Mouse (Mus musculus) lung, postnatal 14 days (tissue): ENCODE measurements at regions not wholly inside any gene's neighbourhood (a gene's known extent, or its start where the extent isn't known, plus 50 kb on each side); places are given as distances from the start of the nearest gene placed in this dataset.

Source experiments
- DNase-seq: peaks from one replicate; pipeline ENCODE4 v3.0.0; 2021

DNA sequence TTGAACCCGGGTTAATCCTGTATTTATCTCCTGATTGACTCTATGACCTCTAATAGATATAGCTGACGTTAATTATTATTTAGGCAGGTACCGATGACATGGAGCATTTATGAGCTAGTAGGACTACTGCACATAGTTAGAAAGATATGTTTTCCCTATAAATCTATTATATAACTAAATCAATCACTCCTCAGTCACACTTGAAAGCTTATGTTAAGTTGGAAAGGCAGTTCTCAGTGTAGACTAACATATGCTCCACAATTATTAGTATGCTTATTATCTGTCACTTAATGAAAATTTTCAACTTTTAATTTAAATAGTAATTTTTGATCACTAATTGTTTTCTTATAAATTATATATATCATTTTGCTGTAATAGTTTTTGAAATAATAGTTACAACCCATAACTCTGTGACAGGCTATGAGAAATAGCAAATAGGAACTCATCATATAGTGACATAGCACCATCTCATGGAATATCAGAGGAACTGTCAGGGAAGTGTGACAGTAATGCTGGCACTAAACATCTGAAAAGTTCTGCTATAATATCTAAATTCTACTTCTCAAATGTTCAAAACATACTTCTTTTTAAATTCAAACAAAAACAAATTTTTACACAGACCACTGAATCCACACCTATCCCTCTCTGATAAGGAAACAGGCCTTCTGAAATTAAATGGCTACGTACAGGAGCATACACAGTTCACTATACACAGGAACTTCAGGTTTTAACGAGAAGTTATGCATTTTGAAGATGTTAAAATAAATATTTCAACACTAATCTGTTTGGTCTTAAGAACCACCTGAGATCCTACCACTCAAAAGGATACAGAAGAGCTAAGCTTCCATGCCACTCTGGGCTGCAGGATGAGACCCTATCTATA is 75.3 kb upstream of the Map2 start:
- DNase-seq, result no peak

DNA sequence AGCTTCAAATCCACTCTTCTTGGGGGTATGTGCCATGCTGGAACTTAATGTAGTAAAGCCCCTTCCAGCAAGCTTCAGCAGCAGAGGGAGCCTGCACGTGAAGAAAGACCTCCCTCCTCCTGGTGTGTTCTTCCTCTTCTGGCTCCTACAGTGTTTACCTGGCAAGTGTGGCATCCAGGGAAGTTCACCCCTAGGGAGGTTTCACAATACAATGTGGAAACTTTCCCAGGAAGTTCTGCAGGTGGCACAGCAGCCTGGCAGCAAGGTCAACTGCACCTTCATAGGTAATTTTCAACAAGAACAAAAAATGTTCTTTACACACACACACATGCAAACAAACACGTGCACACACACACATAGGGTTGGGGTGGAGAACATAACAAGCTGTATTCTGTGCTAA is 73.7 kb upstream of the Map2 start:
- DNase-seq, result peak; percentile 5

GRCm38 (mm10) chr1:66104493-66104892 is 70.6 kb upstream of the Map2 start:
- DNase-seq, result no peak

DNA sequence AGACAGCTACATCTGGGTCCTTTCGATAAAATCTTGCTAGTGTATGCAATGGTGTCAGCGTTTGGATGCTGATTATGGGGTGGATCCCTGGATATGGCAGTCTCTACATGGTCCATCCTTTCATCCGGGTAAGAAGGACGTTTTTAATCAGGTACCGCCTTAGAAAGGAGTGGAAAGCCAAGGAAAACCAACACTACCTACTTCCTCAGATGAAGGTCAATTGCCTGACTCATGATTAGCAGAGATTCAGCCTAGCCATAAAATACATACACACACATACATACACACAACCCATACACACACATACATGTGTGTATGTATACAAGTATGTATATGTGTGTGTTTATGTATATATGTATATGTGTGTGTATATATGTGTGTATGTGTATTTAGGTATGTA is 69.9 kb upstream of the Map2 start:
- DNase-seq, result no peak

DNA sequence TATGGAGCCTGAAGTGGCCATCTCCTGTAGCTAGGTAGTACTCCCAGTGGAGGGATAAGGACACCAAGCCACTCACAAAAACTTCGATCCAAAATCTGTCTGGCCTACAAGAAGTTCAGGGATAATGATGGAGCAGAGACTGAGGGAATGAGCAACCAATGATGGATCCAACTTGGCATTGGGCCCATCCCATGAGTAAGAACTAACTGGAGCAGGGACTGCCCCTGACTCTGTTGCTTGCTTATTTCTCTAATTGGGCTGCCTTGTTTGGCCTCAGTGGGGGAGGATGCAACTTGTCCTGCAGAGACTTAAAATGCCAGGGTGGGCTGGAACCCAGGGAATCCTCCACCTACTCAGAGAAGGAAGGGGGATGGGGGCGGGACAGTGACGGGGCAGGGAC is 67.0 kb upstream of the Map2 start:
- no peak for DNase-seq

DNA sequence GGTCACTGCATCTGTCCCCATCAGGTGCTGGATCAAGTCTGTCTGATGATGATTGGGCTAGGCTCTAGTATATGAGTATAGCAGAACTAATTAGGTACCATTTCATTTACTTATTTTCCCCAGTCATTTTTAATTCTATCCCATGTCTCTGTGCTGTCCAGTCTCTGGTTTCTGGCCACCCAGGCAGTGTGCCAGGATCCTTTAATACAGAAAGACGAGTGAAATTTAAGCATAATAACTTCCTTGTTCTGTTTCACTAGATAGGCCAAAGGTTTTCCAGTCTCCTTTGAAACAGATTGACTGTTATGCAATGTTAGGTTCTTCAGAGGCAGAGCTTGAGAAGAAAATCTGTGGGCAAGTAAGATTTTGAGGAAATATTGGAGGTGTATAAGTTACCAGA is 61.2 kb upstream of the Map2 start:
- no peak for DNase-seq

DNA sequence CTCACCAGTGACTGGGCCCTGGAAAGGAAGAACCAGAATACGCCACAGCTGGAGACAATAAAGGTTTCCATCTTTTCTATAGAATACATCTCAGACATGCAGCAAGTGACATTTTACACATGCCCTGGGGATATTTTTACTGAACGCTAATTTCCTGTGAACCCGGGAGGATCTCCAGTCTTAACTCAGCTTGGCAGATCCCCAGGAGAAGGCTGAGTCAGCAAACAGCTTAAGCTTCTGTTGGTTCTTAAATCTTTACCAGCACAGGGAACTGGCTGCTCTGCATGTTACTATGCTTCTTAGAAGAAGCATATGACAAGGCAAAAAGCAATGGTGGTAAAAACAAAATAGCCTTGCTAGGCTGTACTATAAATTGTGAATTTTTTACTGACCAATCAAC is 59.7 kb upstream of the Map2 start:
- DNase-seq, result no peak
